Mouse (Mus musculus): ENCODE measurements around the gene Spem1. TPM values are rescaled to one million over a fixed set of nuclear protein-coding genes. Genes with fewer than 3 reads are reported as not detected.
A peak's percentile ranks its signal among the peaks of the same experiment; 100 is the strongest.

Gene Spem1
- polyA plus RNA-seq, 2 experiments = 0.18 to 0.65 TPM

DNA sequence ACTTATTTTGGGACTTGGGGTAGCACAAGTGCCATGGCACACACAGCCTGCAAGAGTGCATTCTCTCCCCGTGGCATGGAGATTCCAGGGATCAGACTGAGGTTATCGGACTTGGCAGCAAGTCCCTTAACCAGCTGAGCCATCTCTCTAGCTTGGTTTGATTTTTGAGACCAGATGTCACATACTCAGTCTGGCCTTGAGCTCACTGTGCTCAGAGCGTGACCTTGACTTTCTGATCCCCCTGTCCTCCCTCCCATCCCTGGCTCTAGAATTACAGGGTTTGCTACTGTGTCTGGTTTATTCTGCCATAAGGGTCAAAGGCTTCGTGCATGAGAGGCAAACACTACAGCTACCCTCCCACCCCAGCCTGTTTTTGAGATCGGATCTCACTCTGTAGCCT lies 32.5 kb downstream of the Spem1 start:
- WGBS = 65% methylated on average over 5 of the region's 5 CpGs
- H3K4me3 ChIP-seq (replicated peaks; ENCODE audit: low read length) = no peak overlapping the region
- no peak for DNase-seq (ENCODE audit: low spot score)
- no peak overlapping the region for H3K27ac ChIP-seq (replicated peaks; ENCODE audit: low read depth, low read length)
- H3K27me3 ChIP-seq (ENCODE audit: control insufficient read depth, insufficient read depth, low read length) = no peaks in the 10 kb centered on the region
- H3K4me1 ChIP-seq (ENCODE audit: control insufficient read depth, insufficient read depth, low read length) = no peaks in the 10 kb centered on the region
- TF ChIP-seq POLR2A (IDR thresholded peaks at IDR 0.05; ENCODE audit: borderline replicate concordance, extremely low read depth, insufficient read depth, insufficient read length) = no peak
- no peaks in the 10 kb centered on the region for H3K36me3 ChIP-seq (ENCODE audit: control insufficient read depth, insufficient read depth, low read length)
- ATAC-seq (ENCODE audit: low FRiP score, low read depth) = no peak
- no peak overlapping the region for H3K9ac ChIP-seq (ENCODE audit: low read depth, low read length, severe bottlenecking)
- H3K9me3 ChIP-seq (ENCODE audit: control insufficient read depth, low read length) = no peaks in the 10 kb centered on the region
- H3K4me2 ChIP-seq (replicated peaks; ENCODE audit: low read depth, low read length, severe bottlenecking) = no peak overlapping the region

GRCm38 (mm10) chr11:69787306-69787705 lies 34.7 kb downstream of the Spem1 start:
- H3K36me3 ChIP-seq (ENCODE audit: control insufficient read depth, insufficient read depth, low read length) = no peaks in the 10 kb centered on the region
- WGBS = 88% methylated on average over 5 of the region's 5 CpGs
- H3K9me3 ChIP-seq (ENCODE audit: control insufficient read depth, low read length) = no peaks in the 10 kb centered on the region
- no peak overlapping the region for H3K4me3 ChIP-seq (replicated peaks; ENCODE audit: low read length)
- H3K9ac ChIP-seq (ENCODE audit: low read depth, low read length, severe bottlenecking) = no peak overlapping the region
- H3K4me1 ChIP-seq (ENCODE audit: control insufficient read depth, insufficient read depth, low read length) = no peaks in the 10 kb centered on the region
- H3K4me2 ChIP-seq (replicated peaks; ENCODE audit: low read depth, low read length, severe bottlenecking) = no peak overlapping the region
- no peak overlapping the region for H3K27ac ChIP-seq (replicated peaks; ENCODE audit: low read depth, low read length)
- no peak for TF ChIP-seq POLR2A (IDR thresholded peaks at IDR 0.05; ENCODE audit: borderline replicate concordance, extremely low read depth, insufficient read depth, insufficient read length)
- DNase-seq (ENCODE audit: low spot score) (no peak), ATAC-seq (ENCODE audit: low FRiP score, low read depth) (no peak)
- H3K27me3 ChIP-seq (ENCODE audit: control insufficient read depth, insufficient read depth, low read length) = no peaks in the 10 kb centered on the region

DNA sequence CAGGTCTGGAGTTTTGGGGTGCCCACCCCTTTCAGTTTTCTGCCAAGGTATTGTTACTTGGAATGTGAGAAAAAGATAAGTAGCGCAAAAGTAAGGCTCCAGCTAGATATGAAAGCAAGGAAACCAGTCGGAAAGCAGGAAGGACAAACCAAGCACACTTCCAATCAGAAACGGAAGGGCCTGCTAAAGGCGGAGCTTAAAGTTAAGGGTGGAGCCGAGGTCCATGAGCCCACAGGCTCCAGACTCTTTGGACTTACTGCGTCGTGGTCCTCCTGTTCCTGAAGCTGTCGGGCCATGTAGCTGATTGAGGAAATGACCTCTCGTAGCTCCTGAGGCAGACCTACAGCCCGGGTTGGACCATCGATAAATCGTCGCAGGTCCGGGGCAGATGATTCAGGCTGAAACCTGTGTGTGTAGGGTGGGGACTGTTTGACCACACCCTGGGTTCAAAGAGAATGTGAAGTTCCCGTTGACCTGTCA lies 37.1 kb downstream of the Spem1 start:
- peak overlapping the region; percentile 15; the same call in 1 of the 2 replicates for H3K4me2 ChIP-seq (replicated peaks; ENCODE audit: low read depth, low read length, severe bottlenecking)
- H3K9ac ChIP-seq (ENCODE audit: low read depth, low read length, severe bottlenecking) = no peak overlapping the region
- H3K4me1 ChIP-seq (ENCODE audit: control insufficient read depth, insufficient read depth, low read length) = no peaks in the 10 kb centered on the region
- H3K9me3 ChIP-seq (ENCODE audit: control insufficient read depth, low read length) = no peaks in the 10 kb centered on the region
- H3K36me3 ChIP-seq (ENCODE audit: control insufficient read depth, insufficient read depth, low read length) = no peaks in the 10 kb centered on the region
- no peak overlapping the region for H3K27ac ChIP-seq (replicated peaks; ENCODE audit: low read depth, low read length)
- no peaks in the 10 kb centered on the region for H3K27me3 ChIP-seq (ENCODE audit: control insufficient read depth, insufficient read depth, low read length)
- no peak for TF ChIP-seq POLR2A (IDR thresholded peaks at IDR 0.05; ENCODE audit: borderline replicate concordance, extremely low read depth, insufficient read depth, insufficient read length)
- 35% methylated on average over 15 of the region's 15 CpGs for WGBS
- no peak for DNase-seq (ENCODE audit: low spot score)
- no peak for ATAC-seq (ENCODE audit: low FRiP score, low read depth)
- H3K4me3 ChIP-seq (replicated peaks; ENCODE audit: low read length) = 0 out of 2 replicates have a peak overlapping the region, but pooled peaks have one; percentile 7

DNA sequence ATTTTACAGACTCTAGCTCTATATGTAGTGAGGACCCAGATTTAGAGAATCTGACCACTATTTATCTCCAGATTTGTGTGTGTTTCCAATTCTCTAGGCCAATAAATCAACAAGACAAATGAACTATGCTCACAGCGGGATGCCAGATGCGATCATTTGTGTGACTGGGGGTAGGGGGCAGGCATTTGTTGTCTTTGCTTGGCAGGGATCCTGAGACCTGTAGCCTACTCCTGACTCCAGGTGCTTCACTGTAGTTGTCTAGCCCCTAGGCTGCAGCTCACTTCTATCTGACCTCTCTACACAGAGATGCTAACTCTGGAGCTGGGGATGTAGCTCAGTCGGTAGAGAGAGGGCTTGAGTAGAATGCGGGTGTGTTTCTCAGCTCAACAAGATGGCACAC lies 40.2 kb downstream of the Spem1 start:
- no peak for TF ChIP-seq POLR2A (IDR thresholded peaks at IDR 0.05; ENCODE audit: borderline replicate concordance, extremely low read depth, insufficient read depth, insufficient read length)
- 19% methylated on average over 4 of the region's 4 CpGs for WGBS
- Histone ChIP-seq H3K4me1 (ENCODE audit: control insufficient read depth, insufficient read depth, low read length) (peaks cover 6% of the 10 kb centered on the region), H3K36me3 (ENCODE audit: control insufficient read depth, insufficient read depth, low read length) (peaks cover 18% of the 10 kb centered on the region), H3K9me3 (ENCODE audit: control insufficient read depth, low read length) (no peaks in the 10 kb centered on the region), H3K27me3 (ENCODE audit: control insufficient read depth, insufficient read depth, low read length) (no peaks in the 10 kb centered on the region), H3K27ac (replicated peaks; ENCODE audit: low read depth, low read length) (no peak overlapping the region), H3K4me3 (replicated peaks; ENCODE audit: low read length) (no peak overlapping the region), H3K4me2 (replicated peaks; ENCODE audit: low read depth, low read length, severe bottlenecking) (no peak overlapping the region), H3K9ac (ENCODE audit: low read depth, low read length, severe bottlenecking) (no peak overlapping the region)
- DNase-seq (ENCODE audit: low spot score) (no peak), ATAC-seq (ENCODE audit: low FRiP score, low read depth) (no peak)

GRCm38 (mm10) chr11:69778985-69779384 lies 43.0 kb downstream of the Spem1 start:
- no peak overlapping the region for H3K9ac ChIP-seq (ENCODE audit: low read depth, low read length, severe bottlenecking)
- no peak for TF ChIP-seq POLR2A (IDR thresholded peaks at IDR 0.05; ENCODE audit: borderline replicate concordance, extremely low read depth, insufficient read depth, insufficient read length)
- peaks cover 6% of the 10 kb centered on the region for H3K4me1 ChIP-seq (ENCODE audit: control insufficient read depth, insufficient read depth, low read length)
- no peak for ATAC-seq (ENCODE audit: low FRiP score, low read depth)
- H3K27ac ChIP-seq (replicated peaks; ENCODE audit: low read depth, low read length) = no peak overlapping the region
- no peak overlapping the region for H3K4me3 ChIP-seq (replicated peaks; ENCODE audit: low read length)
- WGBS = 33% methylated on average over 7 of the region's 7 CpGs
- no peak overlapping the region for H3K4me2 ChIP-seq (replicated peaks; ENCODE audit: low read depth, low read length, severe bottlenecking)
- H3K9me3 ChIP-seq (ENCODE audit: control insufficient read depth, low read length) = no peaks in the 10 kb centered on the region
- no peaks in the 10 kb centered on the region for H3K27me3 ChIP-seq (ENCODE audit: control insufficient read depth, insufficient read depth, low read length)
- no peak for DNase-seq (ENCODE audit: low spot score)
- H3K36me3 ChIP-seq (ENCODE audit: control insufficient read depth, insufficient read depth, low read length) = peaks cover 29% of the 10 kb centered on the region
